Mouse (Mus musculus) lung, postnatal 0 days (tissue): ENCODE data around the gene Gpatch8. TPM values are rescaled to one million over a fixed set of nuclear protein-coding genes. Genes with fewer than 3 reads are reported as not detected.

Source experiments
- ATAC-seq: fragments of 200-750 bp; cut with Nextera tagmentation; 2 replicates; pipeline ENCODE4 v1.8.0; 2017; ENCODE audit warnings: moderate library complexity
- DNase-seq: peaks from one replicate; pipeline ENCODE4 v3.0.0-alpha.2; 2016; ENCODE audit warnings: low spot score
- H3K27ac ChIP-seq: fragments of 300-500 bp; sonication (generic); 2 replicates; pipeline ENCODE4 v1.5.1; 2014; ENCODE audit warnings: antibody characterized with exemption, mild to moderate bottlenecking, low read length, mixed read lengths
- H3K27me3 ChIP-seq: fragments of 300-500 bp; sonication (generic); replicated peaks from 2 replicates; pipeline ENCODE4 v1.6.1; 2014; ENCODE audit warnings: low read length, mixed read lengths; ENCODE audit not compliant: insufficient read depth
- H3K36me3 ChIP-seq: fragments of 300-500 bp; sonication (generic); 2 replicates; pipeline ENCODE4 v1.6.1; 2014; ENCODE audit warnings: low read length, mixed read lengths; ENCODE audit not compliant: insufficient read depth
- H3K4me1 ChIP-seq: fragments of 300-500 bp; sonication (generic); 2 replicates; pipeline ENCODE4 v1.6.1; 2014; ENCODE audit warnings: antibody characterized with exemption, low read depth, low read length, mixed read lengths; ENCODE audit not compliant: insufficient read depth
- H3K4me2 ChIP-seq: fragments of 300-500 bp; sonication (generic); replicated peaks from 2 replicates; pipeline ENCODE4 v1.6.1; 2014; ENCODE audit warnings: low read depth, mild to moderate bottlenecking, low read length, moderate library complexity, mixed read lengths
- H3K4me3 ChIP-seq: fragments of 300-500 bp; sonication (generic); 2 replicates; pipeline ENCODE4 v1.5.1; 2014; ENCODE audit warnings: low read depth, low read length
- H3K9ac ChIP-seq: fragments of 300-500 bp; sonication (generic); replicated peaks from 2 replicates; pipeline ENCODE4 v1.6.1; 2014; ENCODE audit warnings: low read depth, mild to moderate bottlenecking
- H3K9me3 ChIP-seq: fragments of 300-500 bp; sonication (generic); 2 replicates; pipeline ENCODE4 v1.6.1; 2016; ENCODE audit warnings: low read length, mixed read lengths
- CTCF ChIP-seq: IDR thresholded peaks from 2 replicates; pipeline ENCODE4 v1.5.1; 2016; ENCODE audit warnings: antibody characterized with exemption, mild to moderate bottlenecking
- EP300 ChIP-seq: IDR thresholded peaks from 2 replicates; pipeline ENCODE4 v1.6.1; 2016; ENCODE audit warnings: antibody characterized with exemption, mild to moderate bottlenecking, control low read depth
- WGBS: fragments of 180-500 bp; shearing (Covaris S2); extraction: QIAGEN DNeasy Blood & Tissue Kit; methylation state at CpG from one replicate; pipeline ENCODE4 v1.1.7; 2014; 5-methylcytosine and 5-hydroxymethylcytosine counted together
- polyA plus RNA-seq: library from polyadenylated mRNA; unstranded; fragments of >200 nt; fragmentation: Nextera tagmentation; extraction: Ambion mirVana; gene quantifications from 2 replicates; pipeline ENCODE4 v1.2.1, GENCODE M21; 2015

Gene Gpatch8
- polyA plus RNA-seq, 1 experiment from 2014 or later: 25.3 TPM

GRCm38 (mm10) chr11:102430121-102431017 lies 125.8 kb downstream of the Gpatch8 start, which contains the start of gene Grn:
Gene Grn, plus strand, starts transcription at chr11:102430315.
- H3K27me3 ChIP-seq: no peaks in the 10 kb centered on the region
- ATAC-seq: peak; percentile 93
- H3K27ac ChIP-seq: peak within 1 kb of the TSS; percentile 80
- TF ChIP-seq CTCF (no peak), EP300 (peak; percentile 75)
- DNase-seq: peak; percentile 100
- peaks cover 8% of the 10 kb centered on the region; the same call in 1 of the 2 replicates for H3K36me3 ChIP-seq
- H3K4me3 ChIP-seq: peak within 1 kb of the TSS; percentile 72
- peak within 1 kb of the TSS; percentile 27 for H3K9ac ChIP-seq
- peaks cover 9% of the 10 kb centered on the region; the same call in 1 of the 2 replicates for H3K4me1 ChIP-seq
- H3K4me2 ChIP-seq: peak within 1 kb of the TSS; percentile 63
- WGBS: under 1% methylated on average over 28 of the region's 29 CpGs
- no peaks in the 10 kb centered on the region for H3K9me3 ChIP-seq

- TF ChIP-seq EP300 (no peak), CTCF (no peak)
- Histone ChIP-seq H3K4me1 (peaks cover 9% of the 10 kb centered on the region; the same call in 1 of the 2 replicates), H3K4me2 (peak overlapping the region; percentile 63), H3K36me3 (no peaks in the 10 kb centered on the region), H3K9ac (no peak overlapping the region; the same call in 1 of the 2 replicates), H3K27me3 (no peaks in the 10 kb centered on the region), H3K9me3 (no peaks in the 10 kb centered on the region), H3K4me3 (peak overlapping the region; percentile 72), H3K27ac (peak overlapping the region; percentile 22; the same call in 1 of the 2 replicates)
- ATAC-seq (no peak), DNase-seq (no peak)
- 26% methylated on average over 3 of the region's 3 CpGs for WGBS
Measured at GRCm38 (mm10) chr11:102429551-102429950, 126.6 kb downstream of the Gpatch8 start.

GRCm38 (mm10) chr11:102428981-102429540 lies 127.1 kb downstream of the Gpatch8 start:
- no peak overlapping the region for H3K9ac ChIP-seq
- no peak overlapping the region for H3K27ac ChIP-seq
- ATAC-seq: no peak
- no peaks in the 10 kb centered on the region for H3K9me3 ChIP-seq
- WGBS: 56% methylated on average over 8 of the region's 8 CpGs
- H3K4me2 ChIP-seq: no peak overlapping the region; the same call in 1 of the 2 replicates
- H3K4me3 ChIP-seq: no peak overlapping the region
- H3K27me3 ChIP-seq: no peaks in the 10 kb centered on the region
- TF ChIP-seq EP300 (no peak), CTCF (no peak)
- no peaks in the 10 kb centered on the region for H3K36me3 ChIP-seq
- DNase-seq: no peak
- peaks cover 9% of the 10 kb centered on the region; the same call in 1 of the 2 replicates for H3K4me1 ChIP-seq

Other genes starting within 250 kb of the Gpatch8 start
- 53.7 and 60.9 TPM in 2 replicates for gene Ubtf, start 236.7 kb downstream of the Gpatch8 start, polyA plus RNA-seq
- 9.7 and 9.8 TPM in 2 replicates for gene Slc4a1, start 190.2 kb downstream of the Gpatch8 start, polyA plus RNA-seq
- 1.7 and 1.9 TPM in 2 replicates for gene Rundc3a, start 163.0 kb downstream of the Gpatch8 start, polyA plus RNA-seq
- 214 TPM in 2 replicates for gene Slc25a39, start 148.4 kb downstream of the Gpatch8 start, polyA plus RNA-seq
- 215 and 223 TPM in 2 replicates for gene Grn, start 126.1 kb downstream of the Gpatch8 start, polyA plus RNA-seq
- gene Fam171a2, start 108.7 kb downstream of the Gpatch8 start, polyA plus RNA-seq: 3.2 and 3.4 TPM in 2 replicates
- gene Itga2b, start 86.3 kb downstream of the Gpatch8 start, polyA plus RNA-seq: 13.0 and 14.9 TPM in 2 replicates
- 8.0 and 11.4 TPM in 2 replicates for gene Gm11627, start 23.1 kb upstream of the Gpatch8 start, polyA plus RNA-seq
- gene Fzd2, start 48.0 kb upstream of the Gpatch8 start, polyA plus RNA-seq: 19.6 and 20.8 TPM in 2 replicates
- gene Meioc, start 107.3 kb upstream of the Gpatch8 start, polyA plus RNA-seq: 0.04 and 0.05 TPM in 2 replicates
- 20.4 and 22.8 TPM in 2 replicates for gene Ccdc43, start 141.4 kb upstream of the Gpatch8 start, polyA plus RNA-seq
- gene Adam11, start 205.0 kb upstream of the Gpatch8 start, polyA plus RNA-seq: 0.78 and 1.8 TPM in 2 replicates